8 mouse cellular contexts compared by ENCODE assay signal in genomic region chr11:53931091-53931943, GRCm38 (mm10). TPM values are rescaled to one million over a fixed set of nuclear protein-coding genes. Genes with fewer than 3 reads are reported as not detected.
A peak's percentile ranks its signal among the peaks of the same experiment; 100 is the strongest.
DNase-seq lines count a peak whose midpoint lies in the region; ATAC-seq and TF ChIP-seq lines count a peak whose summit lies in the region.

No protein-coding gene starts in this region.

- no peaks in the 10 kb centered on the region for H3K9me3 ChIP-seq in forebrain, embryonic 10.5 days
- no peaks in the 10 kb centered on the region for H3K9me3 ChIP-seq in forebrain, embryonic 13.5 days (replicated peaks)
- H3K9me3 ChIP-seq in midbrain, postnatal 0 days (ENCODE audit: low read length) = no peaks in the 10 kb centered on the region

- H3K4me1 ChIP-seq in forebrain, embryonic 10.5 days = no peaks in the 10 kb centered on the region
- H3K4me1 ChIP-seq in forebrain, embryonic 13.5 days = no peaks in the 10 kb centered on the region
- no peaks in the 10 kb centered on the region for H3K4me1 ChIP-seq in midbrain, postnatal 0 days (ENCODE audit: insufficient read depth, low read length)

- no peak overlapping the region for H3K27ac ChIP-seq in forebrain, embryonic 10.5 days
- no peak overlapping the region for H3K27ac ChIP-seq in forebrain, embryonic 13.5 days
- no peak overlapping the region for H3K27ac ChIP-seq in midbrain, postnatal 0 days (ENCODE audit: low read depth, low read length)

- ATAC-seq in forebrain, embryonic 13.5 days = no peak
- ATAC-seq in midbrain, postnatal 0 days (ENCODE audit: low FRiP score) = no peak

- peak; percentile 55 for DNase-seq in forebrain, embryonic 10.5 days (ENCODE audit: extremely low spot score, low spot score)
- DNase-seq in ZHBTc4 (ENCODE audit: low read depth, low spot score) = peak; percentile 85
- peak; percentile 60 to 68 for DNase-seq in cerebellum, postnatal 36 days
- DNase-seq in heart, adult 9 months (ENCODE audit: low spot score in 2 of 2) = peak; percentile 23 to 48
- peak; percentile 53 to 70 for DNase-seq in layer of hippocampus, postnatal 25 days (ENCODE audit: extremely low spot score in 1 of 2, low spot score in 1 of 2)
- peak; percentile 71 for DNase-seq in midbrain, postnatal 0 days (ENCODE audit: low spot score)
- peak; percentile 69 for DNase-seq in splenic B cell, adult 2 months (ENCODE audit: low read depth, low spot score)

- H3K27me3 ChIP-seq in forebrain, embryonic 10.5 days (ENCODE audit: poor library complexity, severe bottlenecking) = no peaks in the 10 kb centered on the region
- no peaks in the 10 kb centered on the region for H3K27me3 ChIP-seq in forebrain, embryonic 13.5 days
- no peaks in the 10 kb centered on the region for H3K27me3 ChIP-seq in midbrain, postnatal 0 days (ENCODE audit: insufficient read depth, low read length)
- H3K27me3 ChIP-seq in splenic B cell, adult 2 months (ENCODE audit: control insufficient read depth, insufficient read depth, low read length, poor library complexity, severe bottlenecking) = no peaks in the 10 kb centered on the region

- H3K9ac ChIP-seq in forebrain, embryonic 13.5 days = no peak overlapping the region
- H3K9ac ChIP-seq in midbrain, postnatal 0 days (replicated peaks; ENCODE audit: low read length, poor library complexity, severe bottlenecking) = no peak overlapping the region

- no peak overlapping the region for H3K4me2 ChIP-seq in forebrain, embryonic 13.5 days
- no peak overlapping the region for H3K4me2 ChIP-seq in midbrain, postnatal 0 days (ENCODE audit: low read depth, low read length, poor library complexity, severe bottlenecking)

- WGBS in forebrain, embryonic 10.5 days = 40% methylated on average over 17 of the region's 17 CpGs
- 36% methylated on average over 17 of the region's 17 CpGs for WGBS in forebrain, embryonic 13.5 days
- 35% methylated on average over 17 of the region's 17 CpGs for WGBS in midbrain, postnatal 0 days

- no peaks in the 10 kb centered on the region for H3K36me3 ChIP-seq in forebrain, embryonic 10.5 days (replicated peaks)
- no peaks in the 10 kb centered on the region for H3K36me3 ChIP-seq in forebrain, embryonic 13.5 days (ENCODE audit: poor library complexity, severe bottlenecking)
- H3K36me3 ChIP-seq in midbrain, postnatal 0 days (ENCODE audit: insufficient read depth, low read length) = no peaks in the 10 kb centered on the region
- H3K36me3 ChIP-seq in splenic B cell, adult 2 months (ENCODE audit: control insufficient read depth, insufficient read depth, low read length, poor library complexity, severe bottlenecking) = no peaks in the 10 kb centered on the region

- no peak overlapping the region for H3K4me3 ChIP-seq in forebrain, embryonic 10.5 days
- no peak overlapping the region for H3K4me3 ChIP-seq in forebrain, embryonic 13.5 days
- H3K4me3 ChIP-seq in midbrain, postnatal 0 days (ENCODE audit: low read depth, low read length) = no peak overlapping the region

- TF ChIP-seq CTCF in midbrain, postnatal 0 days (IDR thresholded peaks at IDR 0.05) = peak; percentile 85

RNA-seq across cellular contexts. Expression of gene Slc22a5, which starts 39.9 kb away (rescaled TPM):
- 7.0 and 7.7 TPM in 2 replicates for polyA plus RNA-seq in forebrain, embryonic 10.5 days (2016; fragmentation: Nextera tagmentation; extraction: Ambion mirVana)
- polyA plus RNA-seq in forebrain, embryonic 13.5 days (2015; fragmentation: Nextera tagmentation; extraction: Ambion mirVana) = 6.9 and 8.7 TPM in 2 replicates
- total RNA-seq in layer of hippocampus, postnatal 25 days (2021) = 10 to 100 TPM in 1 of 2 experiments, 1 to 10 TPM in 1; 9.9 to 14.4 TPM
- 13.2 and 13.6 TPM in 2 replicates for total RNA-seq in midbrain, postnatal 0 days (2014; rRNA removed)
- polyA plus RNA-seq in midbrain, postnatal 0 days (2015; fragmentation: Nextera tagmentation; extraction: Ambion mirVana) = 12.8 and 13.0 TPM in 2 replicates

RNA-seq across cellular contexts. Expression of gene Slc22a21, which starts 48.8 kb away (rescaled TPM):
- polyA plus RNA-seq in forebrain, embryonic 10.5 days (2016; fragmentation: Nextera tagmentation; extraction: Ambion mirVana) = 2.0 and 3.0 TPM in 2 replicates
- polyA plus RNA-seq in forebrain, embryonic 13.5 days (2015; fragmentation: Nextera tagmentation; extraction: Ambion mirVana) = 0.80 and 1.7 TPM in 2 replicates
- 1 to 10 TPM; 1.4 to 1.8 TPM for total RNA-seq in layer of hippocampus, postnatal 25 days (2021)
- total RNA-seq in midbrain, postnatal 0 days (2014; rRNA removed) = 4.4 and 6.7 TPM in 2 replicates
- polyA plus RNA-seq in midbrain, postnatal 0 days (2015; fragmentation: Nextera tagmentation; extraction: Ambion mirVana) = 4.7 and 5.9 TPM in 2 replicates
